Mouse (Mus musculus): ENCODE results near the gene Nmur2. TPM values are rescaled to one million over a fixed set of nuclear protein-coding genes. Genes with fewer than 3 reads are reported as not detected.
A peak's percentile ranks its signal among the peaks of the same experiment; 100 is the strongest.

Gene Nmur2
- total RNA-seq (2021): not detected

DNA sequence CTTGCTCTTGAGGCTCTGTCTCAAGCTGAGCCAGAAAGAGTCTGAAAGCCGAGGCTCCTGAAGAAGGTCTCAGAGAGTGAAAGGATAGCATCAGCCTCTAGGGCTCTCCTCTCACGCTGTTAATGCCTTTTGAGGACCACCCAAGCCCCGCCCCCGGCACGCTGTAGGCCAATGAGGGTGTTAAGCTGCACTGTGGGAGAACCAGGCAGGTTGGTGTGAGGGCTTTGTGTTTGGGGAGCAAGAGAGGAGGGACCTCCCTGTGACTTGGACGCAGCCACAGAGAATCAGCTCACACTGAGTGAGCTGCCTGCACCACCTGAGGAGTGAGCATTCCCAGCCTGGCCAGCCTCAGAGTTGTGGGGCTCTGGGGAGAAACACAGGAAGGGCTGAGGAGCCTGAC, at the start of gene Nmur2:
Nmur2 (minus strand) TSS at position 94 of the 400 bp plus-strand sequence.
- intact Hi-C loops (cut with DNase I): no loop called here
- DNase-seq (ENCODE audit: low spot score in 2 of 2): no peak

DNA sequence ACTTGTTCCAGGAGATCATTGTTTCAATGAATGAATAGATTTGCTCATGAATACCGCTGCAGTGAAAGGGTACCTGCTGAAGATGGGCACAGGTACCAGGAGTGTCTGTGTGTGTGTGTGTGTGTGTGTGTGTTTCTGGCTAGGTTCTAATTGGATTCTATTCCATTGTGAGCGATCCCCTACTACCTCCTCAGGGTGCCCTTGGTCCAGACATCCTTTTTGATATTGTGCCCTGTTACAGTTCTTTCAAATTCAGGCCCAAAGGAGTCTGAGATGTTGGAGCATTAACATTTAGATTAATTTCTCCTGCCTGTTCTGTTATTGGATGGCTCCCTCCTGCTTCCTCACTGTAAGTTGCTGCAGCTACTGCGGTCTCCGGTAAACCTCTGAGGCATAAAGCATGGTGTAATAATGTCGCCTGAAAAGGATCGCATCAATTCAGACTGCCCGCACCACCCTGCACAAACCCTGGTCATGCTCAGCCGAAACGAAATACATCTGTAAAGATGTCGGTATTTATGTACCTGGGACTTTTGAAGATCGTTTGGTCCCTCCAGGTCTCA, 48.4 kb upstream of the Nmur2 start:
- intact Hi-C loops (cut with DNase I): no loop called here

DNA sequence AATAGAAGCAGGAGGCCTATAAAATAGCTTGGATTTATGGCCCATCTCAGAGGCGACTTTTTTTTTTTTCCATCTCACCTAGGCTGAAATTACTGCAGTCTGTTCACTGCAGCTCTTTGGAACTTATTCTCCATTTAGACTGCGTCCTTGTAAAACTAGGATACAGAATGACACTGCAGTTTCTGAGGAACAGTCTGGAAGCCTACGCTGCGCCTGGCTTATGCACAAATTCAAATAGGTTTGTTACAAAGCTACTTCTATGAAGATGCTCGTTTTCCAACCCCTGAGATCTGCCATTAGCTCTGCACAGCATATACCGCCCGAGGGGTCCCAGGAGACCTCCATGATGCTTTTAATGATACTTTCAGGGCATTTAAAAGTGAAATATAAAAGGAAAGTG, 31.3 kb upstream of the Nmur2 start:
- intact Hi-C loops (cut with DNase I): no loop called here
- DNase-seq (ENCODE audit: low spot score in 2 of 2): peak; percentile 55 to 88

More for the DNA sequence above, 48.4 kb upstream of the Nmur2 start:
- DNase-seq (ENCODE audit: low spot score in 2 of 2): no peak

DNA sequence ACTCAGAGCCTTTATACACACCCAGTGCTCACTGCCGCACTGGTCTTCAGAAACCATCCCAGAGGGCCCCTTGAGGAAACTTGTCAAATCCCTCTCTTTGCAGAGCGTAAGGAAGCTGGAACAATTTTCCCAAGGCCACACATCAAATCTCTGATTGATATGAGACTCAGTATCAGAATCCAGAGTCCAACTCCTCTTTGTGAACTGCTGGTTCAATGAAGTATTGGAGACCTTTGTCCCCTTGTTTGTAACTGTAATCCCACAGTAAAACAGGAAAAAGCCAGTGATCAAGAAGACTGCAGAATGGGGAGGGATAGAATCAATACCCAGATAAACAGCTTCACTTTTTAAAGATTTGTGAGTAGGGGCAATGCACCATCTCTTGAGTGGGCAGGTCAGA, 28.8 kb upstream of the Nmur2 start:
- intact Hi-C loops (cut with DNase I): no loop called here
- DNase-seq (ENCODE audit: low spot score in 2 of 2): no peak

DNA sequence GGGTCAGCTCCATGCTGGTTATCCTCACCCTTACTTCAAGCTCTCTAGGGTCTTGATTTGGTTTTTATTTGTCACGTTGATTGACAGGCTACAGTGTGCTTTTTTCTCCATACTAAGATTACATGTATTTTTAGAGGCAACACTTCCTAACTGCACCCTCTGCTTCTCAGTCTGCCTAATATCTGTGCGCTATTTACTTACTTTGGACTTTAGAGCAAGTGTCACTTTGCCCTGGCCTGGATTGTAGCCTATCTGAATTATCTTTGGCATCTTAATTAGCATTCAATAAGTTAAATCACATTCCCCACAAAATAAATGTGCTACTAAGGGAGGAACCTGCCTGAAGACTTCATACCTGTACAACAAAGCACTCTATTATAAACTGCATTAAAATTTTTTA, 24.3 kb upstream of the Nmur2 start:
- no peak for DNase-seq (ENCODE audit: low spot score in 2 of 2)
- intact Hi-C loops (cut with DNase I): no loop called here

DNA sequence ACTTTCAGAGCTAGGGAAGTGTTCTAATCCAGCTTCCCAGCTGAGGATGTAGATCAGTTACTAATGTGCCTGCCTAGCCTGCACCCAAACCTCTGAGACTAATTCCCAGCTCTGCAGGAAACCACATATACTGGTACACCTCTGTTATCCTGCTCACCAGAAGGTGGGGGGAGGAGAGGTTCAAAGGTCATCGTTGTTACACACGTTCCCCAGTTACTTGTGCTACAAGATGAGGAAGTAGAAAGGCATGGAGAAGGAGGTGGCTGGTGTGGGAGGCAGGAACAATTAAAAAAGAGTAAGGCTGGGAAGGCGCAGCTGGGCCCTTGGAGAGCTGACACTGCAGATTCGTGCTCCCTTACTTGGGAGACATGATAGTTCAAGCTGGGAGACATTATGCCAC, 23.8 kb upstream of the Nmur2 start:
- DNase-seq (ENCODE audit: low spot score in 2 of 2): no peak
- intact Hi-C loops (cut with DNase I): no loop called here

DNA sequence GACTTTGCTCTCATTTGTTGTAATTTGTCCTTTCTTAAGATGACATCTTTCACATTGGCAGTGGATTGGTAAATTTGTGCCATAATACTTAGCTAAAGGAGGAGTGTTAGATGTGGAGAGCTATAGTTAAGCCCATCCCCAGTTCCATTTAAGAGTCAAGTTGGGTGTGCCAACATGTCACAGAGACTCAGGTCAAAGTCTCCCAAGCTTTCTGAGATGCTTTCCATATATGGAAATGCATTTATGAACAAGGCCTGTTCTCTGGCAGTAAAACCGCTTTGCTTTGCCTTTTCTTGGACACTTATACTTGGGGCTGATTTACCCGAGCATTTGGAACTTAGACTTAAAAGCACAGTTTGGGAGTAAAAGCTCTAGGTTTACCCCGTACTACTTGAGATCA, 18.4 kb upstream of the Nmur2 start:
- intact Hi-C loops (cut with DNase I): no loop called here
- no peak for DNase-seq (ENCODE audit: low spot score in 2 of 2)

DNA sequence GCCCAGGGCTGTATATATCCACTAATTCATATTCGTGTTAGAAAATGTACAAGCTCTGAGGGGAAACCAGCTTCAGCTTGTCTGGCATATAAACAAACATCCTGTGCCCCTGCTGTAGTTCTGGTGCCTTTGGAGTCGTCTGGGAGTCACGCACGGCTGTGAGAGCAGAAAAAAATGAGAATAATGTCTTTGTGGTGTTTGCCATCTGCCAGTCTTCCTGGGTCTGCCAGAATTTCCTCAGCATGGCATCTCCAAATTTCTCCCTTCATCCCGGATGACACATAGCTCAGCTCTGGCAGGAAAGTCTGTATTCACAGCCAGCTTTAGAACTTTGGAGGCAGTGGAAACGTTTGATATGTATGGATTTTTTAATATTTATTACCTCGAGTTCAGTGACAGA, 13.6 kb upstream of the Nmur2 start:
- DNase-seq (ENCODE audit: low spot score in 2 of 2): peak in 1 of 2 experiments; percentile 53
- intact Hi-C loops (cut with DNase I): no loop called here

DNA sequence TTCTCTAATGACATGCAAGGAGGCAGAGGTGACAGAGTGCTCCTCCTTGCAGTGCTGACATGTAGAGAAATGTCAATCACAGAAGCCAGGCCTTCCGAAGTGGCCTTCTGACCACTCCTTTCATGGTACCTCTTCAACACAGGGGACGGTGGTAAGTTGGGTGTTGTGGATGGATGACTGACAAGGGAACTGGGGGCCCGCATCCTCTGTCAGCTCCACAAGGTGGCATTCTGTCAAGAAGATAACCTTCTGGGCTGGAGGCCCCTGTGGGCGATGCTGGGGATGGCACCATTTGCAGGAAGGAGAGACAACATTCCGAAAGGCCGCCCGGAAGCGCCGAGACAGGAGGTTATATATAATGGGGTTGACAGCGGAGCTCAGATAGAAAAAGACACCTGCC, 14.0 kb downstream of the Nmur2 start:
- no peak for DNase-seq (ENCODE audit: low spot score in 2 of 2)
- intact Hi-C loops (cut with DNase I): no loop called here

DNA sequence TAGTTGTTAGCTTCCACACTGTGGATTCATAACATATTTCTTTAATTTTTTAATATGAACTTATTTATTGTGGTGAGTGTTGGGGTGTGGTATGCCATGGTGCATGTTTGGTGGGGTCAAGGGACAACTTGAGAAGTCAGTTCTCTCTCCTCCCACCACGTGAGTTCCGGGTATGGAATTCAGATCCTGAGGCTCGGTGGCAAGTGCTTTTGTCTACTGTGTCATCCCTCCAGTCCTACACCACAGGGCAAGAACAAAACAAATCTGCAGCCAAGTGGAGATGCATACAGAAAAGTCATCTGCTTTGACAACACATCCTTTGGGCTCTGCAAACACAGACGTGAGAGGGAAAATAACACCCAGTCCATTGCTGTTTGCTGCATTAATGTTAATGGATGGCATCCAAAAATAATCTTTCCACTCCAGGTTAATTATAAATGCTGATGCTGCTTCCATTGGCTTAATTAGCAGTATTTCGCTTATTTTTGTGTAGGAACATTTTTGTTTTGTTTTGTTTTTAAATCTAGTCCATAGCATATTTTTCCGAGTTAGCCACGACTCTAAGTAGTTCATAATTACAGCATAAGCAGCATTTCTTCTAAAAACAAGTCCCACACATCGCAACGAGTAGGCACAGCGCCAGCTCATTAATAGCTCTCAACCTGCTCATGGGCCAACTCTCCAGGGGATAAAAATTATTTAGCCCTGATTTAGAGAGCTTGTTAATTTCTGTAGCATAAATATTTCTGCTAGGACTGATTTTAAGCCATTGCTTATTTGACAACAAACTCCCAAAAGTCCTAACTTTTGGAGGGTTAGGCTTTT, 14.9 kb downstream of the Nmur2 start:
- DNase-seq (ENCODE audit: low spot score in 2 of 2): peak; percentile 23 to 49

DNA sequence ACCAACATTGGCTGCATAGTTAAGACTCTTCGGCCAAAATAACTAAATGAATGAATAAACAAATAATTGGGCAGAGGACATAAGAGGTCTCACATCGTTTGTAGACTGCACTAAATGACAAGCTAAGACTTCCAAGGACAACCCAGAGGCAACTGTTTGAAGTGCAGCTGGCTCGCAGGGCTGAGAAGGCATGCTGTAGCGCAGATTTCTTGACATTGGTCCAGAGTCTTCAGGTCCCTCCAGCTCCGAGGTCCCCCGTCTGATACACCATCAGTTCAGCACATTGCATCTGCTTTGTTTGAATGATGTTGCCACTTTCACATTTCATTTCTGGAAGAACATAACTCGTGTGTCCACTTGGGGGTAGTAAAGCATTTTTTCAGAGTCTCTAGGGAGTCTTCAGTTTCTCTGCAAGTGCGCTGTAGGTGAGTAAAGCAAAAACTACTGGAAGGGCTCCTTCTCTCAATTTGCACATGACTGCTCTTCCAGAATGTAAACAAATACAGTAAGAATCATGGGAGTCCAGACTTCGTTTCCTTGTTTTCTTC, 27.2 kb downstream of the Nmur2 start:
- intact Hi-C loops (cut with DNase I): loop anchor here (1.0 kb wide), 1 partner anchor 95 kb away; no protein-coding TSS in a partner anchor
- peak; percentile 29 to 51 for DNase-seq (ENCODE audit: low spot score in 2 of 2)

More for the DNA sequence above, 14.9 kb downstream of the Nmur2 start:
- intact Hi-C loops (cut with DNase I): no loop called here

DNA sequence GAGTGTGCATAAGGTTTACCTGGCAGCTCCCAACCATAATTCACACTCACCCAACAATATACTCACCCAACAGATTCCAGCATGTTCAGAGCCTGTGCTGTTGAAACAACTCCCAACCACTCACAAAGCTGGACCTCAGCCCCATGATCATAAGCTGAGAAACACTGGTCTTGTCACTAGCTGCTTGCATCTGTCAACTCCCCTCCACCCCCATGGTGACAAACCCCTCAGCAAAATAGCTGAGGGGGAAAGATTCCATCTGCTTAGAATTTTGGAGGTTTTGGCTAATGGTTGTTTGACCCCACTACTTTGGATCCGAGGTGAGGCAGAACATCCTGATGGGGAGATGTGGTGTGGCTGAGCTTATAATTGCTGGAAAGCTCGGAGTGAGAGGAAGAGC, 28.4 kb downstream of the Nmur2 start:
- intact Hi-C loops (cut with DNase I): no loop called here
- DNase-seq (ENCODE audit: low spot score in 2 of 2): no peak

DNA sequence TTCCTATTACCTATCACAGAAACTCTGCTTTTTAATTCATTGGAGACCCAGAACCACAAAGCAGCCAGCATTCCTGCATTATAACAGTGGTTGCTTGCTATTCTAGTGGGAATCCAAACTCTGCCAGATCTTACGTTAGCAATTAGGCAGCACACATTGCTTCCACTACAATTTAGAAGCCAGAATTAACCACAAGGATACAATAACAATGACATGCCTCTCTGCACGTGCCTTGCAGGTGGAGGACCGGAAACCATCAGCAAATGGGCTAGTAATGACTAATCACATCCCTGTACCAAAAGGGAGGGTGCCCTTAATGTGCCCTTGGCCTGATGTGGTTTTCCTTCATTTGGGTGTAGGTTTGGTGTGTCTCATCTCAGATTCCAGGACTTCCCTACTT, 32.5 kb downstream of the Nmur2 start:
- intact Hi-C loops (cut with DNase I): no loop called here

DNA sequence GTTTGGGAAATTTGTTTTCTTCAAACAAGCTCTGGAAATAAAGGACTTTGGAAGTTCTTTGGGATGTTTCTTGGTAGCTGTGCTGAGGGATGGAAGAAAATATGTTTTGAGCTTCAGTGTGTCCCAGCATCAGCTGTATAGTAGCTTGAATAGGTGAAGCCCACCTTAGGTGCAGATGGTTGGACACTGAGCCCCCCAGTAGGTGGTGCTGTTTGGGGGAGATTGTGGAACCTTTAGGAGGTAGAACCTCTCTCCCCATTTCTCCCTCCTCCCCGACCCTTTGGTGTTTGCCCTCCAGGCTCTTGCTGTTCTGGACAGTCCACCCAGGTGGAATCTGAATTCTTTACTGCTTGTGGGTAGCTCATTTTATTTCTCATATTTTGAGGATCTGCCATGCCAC, 48.0 kb downstream of the Nmur2 start:
- DNase-seq (ENCODE audit: low spot score in 2 of 2): no peak
- intact Hi-C loops (cut with DNase I): loop anchor here (5.0 kb wide), 3 partner anchors 205 to 475 kb away; no protein-coding TSS in a partner anchor

More for the DNA sequence above, 32.5 kb downstream of the Nmur2 start:
- DNase-seq (ENCODE audit: low spot score in 2 of 2): no peak

DNA sequence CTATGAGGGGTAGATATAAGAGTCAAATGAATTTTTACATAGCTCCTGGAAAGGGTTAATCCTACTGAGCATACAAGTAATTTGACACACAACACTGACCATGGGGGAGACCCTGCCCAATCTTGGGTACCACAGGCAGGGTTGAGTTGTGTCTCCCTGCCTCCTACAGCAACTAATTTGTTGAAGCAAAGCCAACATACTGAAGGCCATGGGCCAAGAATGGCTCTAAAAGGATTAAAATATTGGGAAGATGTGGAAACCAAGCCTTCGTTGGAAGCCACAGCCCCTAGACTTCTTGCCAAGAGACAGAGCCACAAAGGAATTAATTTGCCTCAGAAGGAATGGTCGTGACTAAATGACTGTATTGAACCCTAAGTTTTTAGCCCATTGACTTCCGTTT, 48.7 kb downstream of the Nmur2 start:
- DNase-seq (ENCODE audit: low spot score in 2 of 2): no peak
- intact Hi-C loops (cut with DNase I): loop anchor here (5.0 kb wide), 3 partner anchors 205 to 475 kb away; no protein-coding TSS in a partner anchor

DNA sequence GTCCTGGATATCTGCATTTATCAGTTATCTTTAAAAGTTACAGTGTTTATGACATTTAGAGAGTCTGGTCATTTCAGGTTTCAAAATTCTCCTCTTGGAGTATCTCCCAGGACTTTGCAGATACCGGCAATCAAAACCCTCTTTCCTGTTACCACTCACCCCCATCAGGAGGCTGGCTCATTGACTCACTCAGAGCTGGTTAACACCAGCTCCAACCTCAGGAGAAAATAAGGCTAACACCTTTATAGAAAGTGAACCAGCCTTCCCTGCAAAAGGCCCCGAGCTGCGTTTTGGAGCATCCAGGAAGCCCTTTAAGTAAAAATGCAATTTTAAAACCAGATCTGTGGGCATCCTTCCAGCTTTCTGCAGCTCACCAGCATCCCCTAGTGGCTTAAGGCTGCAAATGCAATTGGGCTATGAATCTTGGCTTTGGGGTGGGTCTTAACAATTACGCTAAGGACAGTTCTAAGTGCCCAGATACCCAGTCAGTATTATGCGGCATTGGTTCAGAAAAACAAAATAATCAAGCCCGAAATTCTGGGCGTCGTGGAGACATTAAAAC, 49.2 kb downstream of the Nmur2 start:
- intact Hi-C loops (cut with DNase I): loop anchor here (5.0 kb wide), 3 partner anchors 204 to 474 kb away; no protein-coding TSS in a partner anchor
- DNase-seq (ENCODE audit: low spot score in 2 of 2): peak; percentile 30 to 50

DNA sequence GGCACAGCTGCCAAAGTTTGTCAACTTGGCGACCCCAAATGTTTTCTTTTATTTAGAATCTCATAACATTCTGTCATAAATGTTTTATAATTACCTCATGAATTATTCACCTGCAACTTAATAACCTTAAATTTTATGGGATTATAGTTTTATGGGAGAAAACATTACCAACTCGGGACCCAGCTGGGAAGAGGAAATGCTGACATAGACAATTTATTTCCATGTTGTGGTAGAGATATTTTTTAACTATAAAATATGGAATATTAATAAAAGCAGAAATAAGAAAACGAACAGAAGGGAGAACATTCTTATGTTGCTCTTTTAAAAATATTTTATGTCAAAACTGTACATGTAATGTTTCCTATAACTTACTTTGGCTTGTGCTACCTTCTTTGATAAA, 56.2 kb downstream of the Nmur2 start:
- intact Hi-C loops (cut with DNase I): no loop called here

DNA sequence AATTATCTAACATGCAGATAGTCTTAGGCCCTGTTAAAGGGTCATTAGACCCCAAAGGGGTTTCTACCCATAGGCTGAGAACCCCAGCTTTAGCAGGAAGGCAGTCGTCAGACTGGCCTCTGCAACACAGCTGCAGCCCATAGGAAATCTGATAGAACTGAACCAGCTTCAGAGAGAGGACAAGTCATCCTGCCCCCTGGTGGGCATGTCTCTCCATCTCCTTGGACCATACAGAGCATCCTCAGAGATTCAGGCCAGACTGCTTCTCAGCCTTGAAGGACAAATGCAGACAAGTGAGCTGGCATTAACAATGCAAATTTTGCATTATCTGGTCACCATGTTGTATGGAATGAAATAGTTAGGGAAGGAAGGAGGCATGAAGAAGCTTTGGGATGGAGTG, 59.2 kb downstream of the Nmur2 start:
- intact Hi-C loops (cut with DNase I): no loop called here
- peak in 1 of 2 experiments; percentile 3 for DNase-seq (ENCODE audit: low spot score in 2 of 2)

More for the DNA sequence above, 56.2 kb downstream of the Nmur2 start:
- no peak for DNase-seq (ENCODE audit: low spot score in 2 of 2)

DNA sequence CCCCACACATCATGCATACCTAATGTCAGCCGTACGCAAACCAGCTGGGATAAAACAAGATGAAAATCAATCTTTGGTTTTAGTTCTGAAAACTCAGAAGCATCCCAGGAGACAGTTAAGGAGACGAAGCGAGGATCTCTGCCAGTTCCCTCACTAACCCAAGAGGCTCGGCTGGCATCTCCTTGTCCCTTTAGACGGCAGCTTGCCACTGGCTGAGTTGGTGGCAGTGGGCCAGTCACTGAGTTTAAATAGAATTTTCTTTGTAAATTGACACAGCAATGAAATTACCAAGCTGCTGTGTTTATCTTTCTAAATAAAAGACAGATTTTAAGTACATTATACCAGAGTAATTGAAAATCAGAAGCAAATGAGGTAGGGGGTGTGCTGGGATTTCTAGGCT, 62.7 kb downstream of the Nmur2 start:
- intact Hi-C loops (cut with DNase I): loop anchor here (10.0 kb wide), 1 partner anchor 183 kb away; no protein-coding TSS in a partner anchor
- DNase-seq (ENCODE audit: low spot score in 2 of 2): peak in 1 of 2 experiments; percentile 42

All from left cerebral cortex, postnatal 25 days (tissue).